Mouse (Mus musculus) bone marrow, adult 2 months (tissue): ENCODE measurements around the gene Acss2. TPM values are rescaled to one million over a fixed set of nuclear protein-coding genes. Genes with fewer than 3 reads are reported as not detected.
A peak's percentile ranks its signal among the peaks of the same experiment; 100 is the strongest.

Experiments used
- H3K27ac ChIP-seq: fragments of 200-500 bp; 2 replicates; pipeline ENCODE4 v1.5.1; 2012; ENCODE audit warnings: low read depth, mild to moderate bottlenecking, control low read depth, inconsistent platforms, low read length; ENCODE audit not compliant: control insufficient read depth, poor library complexity, insufficient read depth
- H3K4me1 ChIP-seq: fragments of 200-500 bp; 2 replicates; pipeline ENCODE4 v1.6.1; 2011; ENCODE audit warnings: low read length; ENCODE audit not compliant: control insufficient read depth, insufficient read depth
- H3K4me3 ChIP-seq: fragments of 200-500 bp; replicated peaks from 2 replicates; pipeline ENCODE3; 2011; ENCODE audit warnings: mild to moderate bottlenecking, low read depth, low read length, control low read depth; ENCODE audit not compliant: control insufficient read depth
- CTCF ChIP-seq: fragments of 200-500 bp; IDR thresholded peaks from 2 replicates; pipeline ENCODE4 v1.5.1; 2011; ENCODE audit warnings: low read length, control low read depth; ENCODE audit not compliant: control insufficient read depth, insufficient read depth
- POLR2A ChIP-seq: fragments of 200-500 bp; IDR thresholded peaks from 2 replicates; pipeline ENCODE4 v1.6.1; 2011; ENCODE audit warnings: low read depth, mild to moderate bottlenecking, control low read depth, low read length, borderline replicate concordance; ENCODE audit not compliant: control insufficient read depth
- WGBS: fragments of 180-500 bp; shearing (Covaris S2); methylation state at CpG from one replicate; pipeline ENCODE4 v1.1.7; 2018; 5-methylcytosine and 5-hydroxymethylcytosine counted together
- polyA plus RNA-seq: library from polyadenylated mRNA; stranded (reverse); fragments of >200 nt; gene quantifications from 2 replicates; pipeline ENCODE4 v1.2.4, GENCODE M21; 2011; ENCODE audit warnings: low replicate concordance; ENCODE audit not compliant: missing spikeins, insufficient read depth, insufficient read length

Acss2 gene
- polyA plus RNA-seq, 1 experiment, result 13.9 TPM

GRCm38 (mm10) chr2:155622606-155623005, 104.9 kb downstream of the Acss2 start:
- H3K4me3 ChIP-seq, result no peak overlapping the region
- H3K4me1 ChIP-seq, result no peaks in the 10 kb centered on the region
- WGBS, result 28% methylated on average over 11 of the region's 11 CpGs
- no peak overlapping the region for H3K27ac ChIP-seq
- TF ChIP-seq POLR2A (no peak), CTCF (no peak)

GRCm38 (mm10) chr2:155623996-155624395, 106.2 kb downstream of the Acss2 start:
- TF ChIP-seq POLR2A, result no peak
- TF ChIP-seq CTCF, result no peak
- no peaks in the 10 kb centered on the region for H3K4me1 ChIP-seq
- H3K27ac ChIP-seq, result no peak overlapping the region
- H3K4me3 ChIP-seq, result no peak overlapping the region
- 66% methylated on average over 6 of the region's 6 CpGs for WGBS

- Histone ChIP-seq H3K4me1 (no peaks in the 10 kb centered on the region), H3K27ac (no peak overlapping the region), H3K4me3 (no peak overlapping the region)
- WGBS, result 36% methylated on average over 10 of the region's 10 CpGs
- TF ChIP-seq CTCF (peak; percentile 87), POLR2A (no peak)
Measured at GRCm38 (mm10) chr2:155624730-155625129, 107.0 kb downstream of the Acss2 start.

GRCm38 (mm10) chr2:155626277-155626676, 108.5 kb downstream of the Acss2 start:
- WGBS, result 66% methylated on average over 15 of the region's 15 CpGs

GRCm38 (mm10) chr2:155627030-155627738, 109.4 kb downstream of the Acss2 start:
- WGBS, result 36% methylated on average over 21 of the region's 21 CpGs
- H3K27ac ChIP-seq, result no peak overlapping the region
- no peaks in the 10 kb centered on the region for H3K4me1 ChIP-seq
- peak; percentile 97 for TF ChIP-seq CTCF
- no peak for TF ChIP-seq POLR2A
- no peak overlapping the region for H3K4me3 ChIP-seq

More at GRCm38 (mm10) chr2:155626277-155626676, 108.5 kb downstream of the Acss2 start:
- no peak for TF ChIP-seq POLR2A
- no peak for TF ChIP-seq CTCF
- Histone ChIP-seq H3K4me3 (no peak overlapping the region), H3K4me1 (no peaks in the 10 kb centered on the region), H3K27ac (no peak overlapping the region)

- WGBS, result 83% methylated on average over 9 of the region's 9 CpGs
- Histone ChIP-seq H3K27ac (no peak overlapping the region), H3K4me1 (no peaks in the 10 kb centered on the region), H3K4me3 (no peak overlapping the region)
- TF ChIP-seq POLR2A, result no peak
- TF ChIP-seq CTCF, result no peak
Measured at GRCm38 (mm10) chr2:155628112-155628511, 110.4 kb downstream of the Acss2 start.

GRCm38 (mm10) chr2:155628519-155628918, 110.8 kb downstream of the Acss2 start:
- no peaks in the 10 kb centered on the region for H3K4me1 ChIP-seq
- WGBS, result 87% methylated on average over 13 of the region's 13 CpGs
- no peak overlapping the region for H3K27ac ChIP-seq
- no peak overlapping the region for H3K4me3 ChIP-seq
- no peak for TF ChIP-seq POLR2A
- TF ChIP-seq CTCF, result no peak

- Histone ChIP-seq H3K4me1 (no peaks in the 10 kb centered on the region), H3K4me3 (no peak overlapping the region), H3K27ac (no peak overlapping the region; the same call in 1 of the 2 replicates)
- WGBS, result under 1% methylated on average over 35 of the region's 35 CpGs
- TF ChIP-seq POLR2A (no peak), CTCF (no peak)
Measured at GRCm38 (mm10) chr2:155629231-155629661, 111.5 kb downstream of the Acss2 start.

- Histone ChIP-seq H3K4me1 (no peaks in the 10 kb centered on the region), H3K4me3 (no peak overlapping the region), H3K27ac (no peak overlapping the region)
- TF ChIP-seq CTCF (no peak), POLR2A (no peak)
- WGBS, result 27% methylated on average over 20 of the region's 20 CpGs
Measured at GRCm38 (mm10) chr2:155630153-155630552, 112.4 kb downstream of the Acss2 start.
